Mouse (Mus musculus) right cerebral cortex, postnatal 14 days (tissue): ENCODE results near the gene Dnajc2.
A peak's percentile ranks its signal among the peaks of the same experiment; 100 is the strongest.
"Not testable (repeated sequence)": the region's sequence is repeated elsewhere in the genome, so short reads cannot be mapped to it uniquely, and the experiment has no call there.

Experiments
- DNase-seq: peaks from one replicate; pipeline ENCODE4 v3.0.0; 2022

Gene Dnajc2

DNA sequence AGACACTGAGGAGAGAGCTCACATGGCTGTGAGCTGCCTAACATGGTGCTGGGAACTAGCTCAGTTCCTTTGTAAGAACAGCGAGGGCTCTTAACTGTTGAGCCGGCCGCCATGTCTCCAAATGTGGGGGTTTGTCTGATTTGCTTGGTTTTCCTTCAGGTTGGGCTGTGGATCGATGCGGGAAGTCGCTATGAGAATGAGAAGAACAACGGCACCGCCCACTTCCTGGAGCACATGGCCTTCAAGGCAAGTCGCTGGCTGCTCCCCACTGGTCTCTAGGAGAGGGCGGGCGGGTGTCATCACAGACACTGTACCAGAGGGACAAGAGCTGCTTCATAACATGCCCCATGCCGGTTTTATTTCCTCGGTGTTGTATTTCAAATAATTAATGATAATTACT is 45.2 kb downstream of the Dnajc2 start:
- DNase-seq: no peak

DNA sequence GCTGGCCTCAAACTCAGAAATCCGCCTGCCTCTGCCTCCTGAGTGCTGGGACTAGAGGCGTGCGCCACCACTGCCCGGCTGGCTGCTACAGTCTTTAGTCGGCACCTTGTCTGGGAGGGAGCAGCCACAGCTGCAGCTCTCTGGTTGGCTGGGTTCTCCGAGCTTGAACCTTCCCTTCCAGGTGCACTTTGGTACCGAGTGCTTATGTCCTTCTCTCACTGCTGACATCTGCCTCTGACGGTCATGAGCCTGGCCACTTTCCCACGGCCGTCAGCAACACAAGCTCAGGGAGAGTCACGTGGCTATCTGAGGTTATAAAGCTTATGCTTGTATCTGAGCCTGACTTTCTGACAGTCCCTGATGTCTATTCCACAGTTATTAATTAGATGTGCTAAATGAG is 45.9 kb downstream of the Dnajc2 start:
- no peak for DNase-seq

DNA sequence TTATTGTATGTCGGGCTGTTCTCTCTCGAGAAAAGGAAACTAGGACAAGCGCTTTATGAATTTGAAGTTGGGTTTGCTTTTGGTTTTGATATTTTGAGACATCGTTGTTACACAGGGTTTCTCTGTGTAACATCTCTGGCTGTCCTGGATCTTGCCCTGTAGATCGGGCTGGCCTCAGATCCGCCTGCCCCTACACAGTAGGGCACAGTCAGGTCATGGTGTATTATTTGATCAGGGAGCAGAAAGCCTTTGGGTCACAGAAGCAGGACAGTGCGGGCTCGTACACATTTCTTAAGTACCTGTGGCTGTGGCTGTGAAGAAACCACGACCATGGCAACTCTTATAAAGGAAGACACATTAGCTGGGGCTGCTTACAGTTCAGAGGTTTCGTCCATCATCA is 47.4 kb downstream of the Dnajc2 start:
- DNase-seq: no peak

DNA sequence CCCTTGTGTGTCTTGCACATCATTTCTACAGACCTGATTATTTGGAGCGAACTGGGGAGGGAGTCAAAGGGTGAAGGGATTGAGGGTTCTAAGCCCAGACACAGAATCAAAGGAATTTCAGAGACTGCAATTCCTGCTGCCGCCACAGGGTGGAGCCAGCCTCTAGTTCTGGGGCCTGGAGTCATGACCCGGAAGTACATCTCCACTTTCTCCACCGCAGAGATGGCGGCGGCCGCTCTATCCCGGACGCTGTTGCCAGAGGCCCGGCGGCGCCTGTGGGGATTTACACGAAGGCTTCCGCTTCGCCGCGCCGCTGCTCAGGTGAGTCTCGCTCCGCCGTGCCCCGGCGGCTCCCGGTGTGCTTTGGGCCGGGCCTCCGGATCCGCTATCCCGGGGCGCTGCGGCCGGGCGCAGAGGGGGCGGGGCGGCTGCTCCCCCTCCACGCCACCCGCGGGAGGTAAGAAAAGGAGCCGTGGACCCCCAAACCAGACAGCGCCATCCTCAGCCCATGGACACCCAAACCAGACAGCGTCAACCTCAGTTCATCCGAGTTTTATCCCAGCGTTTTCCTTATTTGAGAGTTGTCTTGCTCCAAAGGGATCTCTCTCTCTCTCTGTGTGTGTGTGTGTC is 48.0 kb downstream of the Dnajc2 start, which contains the start of gene Pmpcb:
TSS of gene Pmpcb (plus strand) at position 186 of the 630 bp plus-strand sequence.
- peak; percentile 88 for DNase-seq

DNA sequence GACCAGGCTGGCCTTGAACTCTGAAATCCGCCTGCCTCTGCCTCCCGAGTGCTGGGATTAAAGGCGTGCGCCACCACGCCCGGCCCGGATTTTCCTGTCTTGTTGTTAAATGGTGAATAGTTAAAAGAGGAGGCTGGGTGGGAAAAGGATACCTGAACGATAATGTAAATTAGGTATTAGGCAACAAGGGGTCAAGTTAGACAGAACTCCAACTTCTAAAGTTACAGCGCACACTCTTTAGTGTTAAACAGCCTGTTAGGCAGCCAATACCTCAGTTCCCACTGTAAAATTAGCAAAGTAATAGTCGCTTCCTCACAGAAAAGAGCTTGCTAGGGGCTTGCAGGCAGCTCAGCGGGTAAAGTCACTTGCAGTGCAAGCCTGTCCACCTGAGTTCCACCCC is 49.0 kb downstream of the Dnajc2 start:
- no peak for DNase-seq

DNA sequence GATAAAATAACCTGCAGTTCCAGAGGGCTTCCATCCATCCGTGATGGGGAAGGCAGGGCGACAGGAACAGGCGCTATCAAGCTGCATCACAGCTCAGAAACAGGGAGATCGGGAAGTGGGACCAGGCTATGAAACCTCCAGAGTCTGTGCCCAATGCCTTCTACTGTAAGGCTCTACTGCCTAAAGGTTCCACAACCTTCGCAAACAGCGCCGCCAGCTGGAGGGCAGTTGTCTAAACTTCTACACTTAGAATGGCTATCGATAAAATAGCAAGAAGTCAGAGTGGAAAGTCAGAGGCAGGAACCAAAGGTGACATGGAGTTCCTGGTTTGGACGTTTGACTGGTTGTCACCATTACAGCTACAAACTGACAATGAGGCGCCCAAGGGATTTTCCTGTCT is 49.5 kb downstream of the Dnajc2 start:
- DNase-seq: peak; percentile 83

DNA sequence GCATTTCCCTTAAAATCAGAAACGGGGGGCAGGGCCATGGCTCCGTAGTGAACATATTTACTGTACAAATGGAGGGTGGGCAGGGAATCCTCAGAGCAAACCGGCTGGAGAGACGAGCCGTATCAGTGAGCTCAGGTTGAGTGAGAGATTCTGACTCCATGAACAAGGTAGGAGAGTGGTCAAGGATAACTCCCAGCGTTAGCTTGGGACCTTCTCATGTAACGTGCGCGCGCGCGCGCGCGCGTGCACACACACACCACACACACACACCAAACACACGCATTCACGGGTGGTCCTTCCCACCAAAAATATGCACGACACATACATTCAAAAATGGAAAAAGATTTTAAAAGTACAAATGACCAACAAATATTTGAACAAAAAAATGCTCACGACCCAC is 50.0 kb downstream of the Dnajc2 start:
- no peak for DNase-seq

DNA sequence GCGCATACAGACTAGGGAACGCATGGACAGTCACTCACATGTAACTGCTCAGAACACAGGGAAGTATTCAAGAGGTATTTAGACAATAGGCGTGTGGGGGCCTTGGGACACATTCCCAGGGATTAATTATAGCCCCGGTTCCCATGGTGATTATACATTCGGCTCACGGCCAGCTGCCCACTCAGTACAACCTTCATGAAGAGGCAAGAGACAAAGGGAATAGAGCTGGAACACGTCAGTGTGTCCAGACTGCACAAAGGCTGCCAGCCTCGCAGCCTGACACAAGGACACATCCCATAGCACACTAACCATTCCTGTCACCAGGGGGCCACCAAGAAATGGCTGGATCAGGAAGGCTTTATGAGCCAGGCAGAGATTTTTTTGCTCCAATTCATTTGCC is 52.1 kb downstream of the Dnajc2 start:
- DNase-seq: peak; percentile 73

DNA sequence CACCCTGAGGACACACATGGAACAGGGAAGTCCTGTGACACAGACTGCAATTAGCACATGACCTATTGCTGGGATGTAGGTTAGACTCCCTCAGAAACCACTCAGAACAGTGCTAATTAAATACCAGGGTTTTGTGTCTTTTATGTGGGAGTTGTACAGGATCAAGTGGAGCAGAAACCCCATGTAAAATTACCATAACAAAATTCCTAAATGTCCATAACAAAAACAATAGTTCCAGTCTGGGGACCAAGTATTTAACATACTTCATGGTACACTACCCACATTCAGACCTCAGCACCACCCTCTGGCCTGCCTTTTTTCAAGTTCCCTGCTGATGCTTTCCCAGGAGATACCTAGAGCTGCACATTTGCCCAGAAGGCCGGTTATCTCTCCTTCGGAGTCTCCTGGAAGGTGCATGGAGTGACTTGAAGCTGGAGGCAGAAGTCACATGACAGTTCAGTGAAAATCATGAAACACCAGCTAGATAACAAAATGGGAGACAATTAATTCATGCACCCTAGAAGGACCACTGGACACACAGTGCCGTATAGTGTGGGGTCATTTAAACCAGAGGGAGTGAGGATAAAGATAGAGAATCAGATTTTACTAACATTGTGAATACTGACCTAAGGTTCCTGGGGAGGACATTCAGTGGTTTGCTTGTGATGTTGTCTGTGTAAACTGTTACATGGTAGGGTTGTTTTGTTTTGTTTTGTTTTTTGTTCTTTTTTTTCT is 52.7 kb downstream of the Dnajc2 start:
- no peak for DNase-seq

DNA sequence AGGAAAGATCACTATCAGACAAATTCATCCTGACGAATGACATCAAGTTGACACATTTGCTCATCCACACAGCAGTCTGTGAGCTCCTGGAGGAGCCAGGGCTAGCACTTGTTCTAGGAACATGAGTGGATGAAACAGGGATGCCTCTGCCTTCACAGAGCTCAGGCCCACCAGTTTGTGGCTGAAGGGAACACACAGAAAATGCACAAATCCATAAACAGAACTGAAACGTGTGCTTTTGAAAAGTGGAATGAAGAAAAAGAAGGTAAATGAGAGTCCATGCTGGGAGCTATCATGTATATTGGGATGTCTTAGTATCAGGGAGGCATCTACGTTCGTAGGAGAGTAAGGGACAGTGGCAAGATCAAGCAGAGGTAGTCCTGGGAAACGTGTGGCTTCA is 55.9 kb downstream of the Dnajc2 start:
- no peak for DNase-seq

DNA sequence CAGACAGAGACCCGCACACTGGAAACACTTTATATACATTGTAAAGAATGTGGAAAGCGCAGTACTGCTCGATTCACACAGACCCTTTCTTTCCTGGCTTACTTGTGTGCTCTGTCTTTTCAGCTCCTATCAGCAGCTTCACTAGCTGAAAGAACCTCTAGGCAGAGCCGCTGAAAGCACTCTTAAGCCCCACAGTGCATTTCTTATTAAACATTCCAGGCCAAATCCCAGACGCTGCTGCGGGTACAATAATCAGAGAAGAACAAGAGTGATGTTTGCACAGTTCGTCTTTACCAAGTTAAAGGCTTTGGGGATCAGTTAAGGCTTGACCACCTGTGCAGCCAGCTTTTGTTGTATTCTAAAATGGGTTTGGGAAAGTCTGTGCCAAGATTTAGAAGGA is 60.2 kb downstream of the Dnajc2 start:
- no peak for DNase-seq

DNA sequence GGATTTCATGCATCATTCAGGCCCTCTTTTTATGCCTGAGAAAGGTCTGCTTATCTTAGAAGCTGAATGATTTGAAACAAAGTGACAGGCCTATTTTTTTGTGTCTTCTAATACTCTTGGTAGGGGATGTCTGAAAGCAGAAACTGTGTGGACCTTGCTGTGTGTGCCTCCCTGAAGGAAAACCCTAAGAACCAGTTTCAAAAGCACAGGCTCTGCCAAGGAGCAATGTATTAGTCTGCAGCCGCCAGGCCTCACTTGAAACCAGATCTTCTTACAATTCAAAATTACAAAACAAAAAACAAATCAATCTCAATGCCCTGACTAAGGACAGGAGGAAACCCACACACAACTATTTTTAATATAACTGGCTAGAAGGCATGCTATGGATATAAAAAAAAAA is 60.6 kb downstream of the Dnajc2 start:
- DNase-seq: no peak

DNA sequence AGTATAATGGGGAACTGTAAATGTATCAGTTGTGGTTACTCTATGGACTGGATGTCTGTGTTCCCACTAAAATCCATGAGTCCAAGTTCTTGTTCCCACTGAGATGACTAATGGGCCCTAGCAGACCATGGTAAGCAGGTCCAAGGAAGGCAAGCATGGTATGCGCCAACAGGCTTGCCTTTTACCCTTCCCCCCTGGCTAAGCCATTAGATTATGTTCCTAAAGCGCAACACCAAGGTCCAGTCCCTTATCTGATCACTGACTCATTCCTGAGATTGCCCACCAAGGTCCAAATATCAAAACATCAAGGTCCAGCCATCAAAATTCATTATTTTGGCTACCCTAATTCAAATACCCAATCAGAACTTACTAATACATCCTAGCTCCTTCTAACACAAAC is 65.8 kb downstream of the Dnajc2 start:
- DNase-seq: no peak

DNA sequence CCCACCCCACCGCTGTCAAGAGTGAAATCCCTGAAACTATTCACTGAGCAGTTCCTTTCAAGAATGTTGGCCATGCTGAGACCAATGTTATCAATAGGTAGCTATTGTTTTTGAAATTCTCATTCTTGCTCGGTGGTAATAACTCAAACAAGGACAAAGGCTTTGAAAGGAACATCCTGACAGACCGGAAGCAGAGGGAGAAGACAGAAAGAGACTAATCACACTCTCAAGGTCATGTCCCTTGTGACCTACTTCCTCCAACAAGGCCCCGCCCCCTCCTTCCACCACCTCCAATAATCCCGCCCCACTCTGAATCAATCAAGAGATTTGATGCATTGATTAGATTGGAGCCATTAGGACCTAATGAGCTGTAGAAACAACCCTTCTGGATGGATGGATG is 66.5 kb downstream of the Dnajc2 start:
- no peak for DNase-seq

DNA sequence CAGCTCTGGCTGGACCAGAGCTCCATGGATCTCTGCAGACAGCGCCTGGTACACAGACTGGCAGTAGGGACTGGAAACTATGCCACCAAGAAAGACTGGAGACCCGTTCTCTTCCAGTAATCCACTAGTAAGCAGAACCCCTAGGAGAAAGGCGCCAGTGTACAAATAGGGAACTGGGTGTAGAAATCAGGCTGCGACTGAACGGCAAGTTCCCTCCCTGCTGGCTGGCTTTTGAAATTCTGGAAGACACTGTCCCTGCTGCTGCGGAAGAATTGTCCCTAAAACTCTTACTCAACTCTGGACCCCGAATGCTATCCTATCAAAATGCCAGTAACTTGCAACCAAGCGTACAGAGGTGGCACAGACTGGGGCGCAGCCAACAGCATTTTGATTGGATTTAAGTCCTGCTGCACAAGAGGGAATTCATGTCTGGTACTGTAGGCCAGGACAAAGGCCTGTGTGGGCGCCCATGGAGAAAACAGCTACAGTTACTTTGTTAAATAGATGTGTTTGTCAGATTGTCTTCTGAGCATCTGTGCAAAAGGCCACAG is 67.8 kb downstream of the Dnajc2 start:
- no peak for DNase-seq

DNA sequence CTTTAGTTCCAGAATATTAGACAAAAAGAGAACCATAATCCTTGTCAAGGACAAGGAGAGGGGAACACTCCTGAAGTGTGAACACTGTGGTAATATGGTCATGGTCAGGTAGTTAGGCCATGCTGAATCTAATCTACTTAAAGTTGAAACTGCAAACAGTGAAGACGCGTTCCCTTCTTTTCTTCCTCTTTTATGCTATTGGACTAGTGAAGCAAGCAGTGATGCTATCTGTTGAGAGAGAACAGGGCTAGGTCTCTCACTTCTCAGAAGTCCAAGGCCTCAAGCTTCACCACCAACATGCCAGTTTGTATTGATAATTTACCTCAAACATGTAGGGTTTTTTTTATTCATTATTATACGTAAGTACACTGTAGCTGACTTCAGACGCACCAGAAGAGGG is 70.6 kb downstream of the Dnajc2 start:
- no peak for DNase-seq

DNA sequence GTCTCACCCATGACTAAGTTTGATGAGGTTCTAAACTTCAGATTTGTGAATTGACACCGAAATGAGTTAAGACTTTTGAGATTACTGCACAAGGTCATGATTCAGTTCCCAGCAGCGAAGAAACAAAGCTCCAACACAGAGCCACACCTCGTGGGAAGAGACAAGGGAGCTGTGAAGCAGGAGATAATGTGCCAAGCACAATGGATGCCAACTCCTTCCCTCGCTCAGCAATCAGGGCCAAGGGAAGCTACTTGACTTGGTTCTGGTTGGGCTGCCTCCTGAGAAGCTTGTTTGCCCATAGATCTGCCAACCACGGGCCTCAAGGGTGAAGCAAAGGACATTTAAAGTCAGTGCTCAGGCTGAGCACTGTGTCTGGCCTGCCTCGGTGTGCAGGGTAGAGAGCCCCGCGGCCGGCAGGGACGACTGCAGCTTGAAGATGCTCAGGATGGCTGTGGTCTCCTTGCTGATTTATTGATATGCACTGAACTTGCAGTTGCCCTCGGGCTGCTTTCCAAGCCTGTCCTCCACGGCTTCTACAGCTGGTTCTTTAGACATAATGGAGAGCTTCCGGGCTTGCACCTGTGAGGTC is 72.8 kb downstream of the Dnajc2 start:
- DNase-seq: no peak

DNA sequence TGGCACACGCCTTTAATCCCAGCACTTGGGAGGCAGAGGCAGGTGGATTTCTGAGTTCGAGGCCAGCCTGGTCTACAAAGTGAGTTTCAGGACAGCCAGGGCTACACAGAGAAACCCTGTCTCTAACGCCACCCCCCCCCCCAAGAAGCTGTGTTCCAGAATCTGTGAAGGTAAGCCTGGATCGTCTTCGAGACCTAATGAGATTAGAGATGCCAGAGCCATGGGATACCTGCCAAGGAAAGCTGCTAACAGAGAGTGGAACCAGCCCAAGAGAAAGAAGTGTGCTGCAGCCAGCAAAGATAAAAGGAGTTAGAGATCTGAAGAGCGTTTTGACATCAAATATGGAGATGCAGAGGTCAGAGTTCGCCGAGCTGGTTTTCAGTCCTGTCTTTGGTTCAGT is 77.0 kb downstream of the Dnajc2 start:
- DNase-seq: not testable (repeated sequence)
